Mouse (Mus musculus) adrenal gland, postnatal 14 days (tissue): ENCODE data around the gene Hif1an. TPM values are rescaled to one million over a fixed set of nuclear protein-coding genes. Genes with fewer than 3 reads are reported as not detected.
A peak's percentile ranks its signal among the peaks of the same experiment; 100 is the strongest.

Experiments
- DNase-seq: peaks from one replicate; pipeline ENCODE4 v3.0.0; 2021; ENCODE audit warnings: mixed read lengths
- total RNA-seq: library from RNA; stranded (reverse); gene quantifications from 2 replicates; pipeline ENCODE4 v1.2.3, GENCODE M21; 2021

The Hif1an gene
- total RNA-seq, 1 experiment from 2014 or later = 27.4 TPM

- DNase-seq = no peak
These were observed 1.4 kb downstream of the Hif1an start for GRCm38 (mm10) chr19:44564006-44564405.

DNA sequence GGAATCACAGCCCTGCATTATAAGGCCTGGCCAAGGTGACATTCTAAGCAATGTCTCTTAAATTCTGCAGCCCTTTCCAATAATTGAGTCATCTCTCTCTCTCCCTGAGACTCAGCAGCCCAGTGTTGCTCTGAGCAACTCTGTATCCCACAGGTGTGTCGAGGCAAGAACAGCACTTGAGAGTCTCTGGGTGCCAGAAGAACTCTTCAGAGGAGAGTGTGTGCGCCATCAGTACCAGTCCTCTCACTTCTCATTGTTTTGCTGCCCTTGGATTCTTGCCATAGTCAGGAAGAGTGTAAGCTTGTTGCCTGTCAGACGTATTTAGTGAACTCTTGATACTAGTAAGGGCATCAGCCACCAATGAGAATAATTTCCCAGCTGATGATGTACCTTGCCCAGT is 5.1 kb downstream of the Hif1an start:
- no peak for DNase-seq

- no peak for DNase-seq
These were observed 13.6 kb downstream of the Hif1an start for GRCm38 (mm10) chr19:44576275-44576674.

GRCm38 (mm10) chr19:44578038-44578437 is 15.4 kb downstream of the Hif1an start:
- no peak for DNase-seq

DNA sequence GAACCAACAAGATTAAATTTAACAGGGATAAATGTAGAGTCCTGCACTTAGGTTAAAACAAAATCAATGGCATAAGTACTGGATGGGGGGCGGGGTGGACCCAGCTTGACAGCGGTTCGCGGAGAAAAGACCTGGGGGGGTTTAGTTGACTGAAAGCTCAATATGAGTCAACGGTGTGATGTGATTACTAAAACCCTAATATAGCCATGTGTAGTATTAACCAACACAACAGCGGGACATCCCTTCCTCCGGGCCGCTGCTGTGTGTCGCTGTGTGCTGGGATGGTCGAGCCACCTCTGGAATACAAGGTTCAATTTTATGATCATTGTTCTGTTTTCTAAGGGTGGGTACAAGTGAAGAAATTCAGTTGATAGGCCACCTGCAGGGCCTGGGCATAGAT is 19.5 kb downstream of the Hif1an start:
- DNase-seq = no peak

DNA sequence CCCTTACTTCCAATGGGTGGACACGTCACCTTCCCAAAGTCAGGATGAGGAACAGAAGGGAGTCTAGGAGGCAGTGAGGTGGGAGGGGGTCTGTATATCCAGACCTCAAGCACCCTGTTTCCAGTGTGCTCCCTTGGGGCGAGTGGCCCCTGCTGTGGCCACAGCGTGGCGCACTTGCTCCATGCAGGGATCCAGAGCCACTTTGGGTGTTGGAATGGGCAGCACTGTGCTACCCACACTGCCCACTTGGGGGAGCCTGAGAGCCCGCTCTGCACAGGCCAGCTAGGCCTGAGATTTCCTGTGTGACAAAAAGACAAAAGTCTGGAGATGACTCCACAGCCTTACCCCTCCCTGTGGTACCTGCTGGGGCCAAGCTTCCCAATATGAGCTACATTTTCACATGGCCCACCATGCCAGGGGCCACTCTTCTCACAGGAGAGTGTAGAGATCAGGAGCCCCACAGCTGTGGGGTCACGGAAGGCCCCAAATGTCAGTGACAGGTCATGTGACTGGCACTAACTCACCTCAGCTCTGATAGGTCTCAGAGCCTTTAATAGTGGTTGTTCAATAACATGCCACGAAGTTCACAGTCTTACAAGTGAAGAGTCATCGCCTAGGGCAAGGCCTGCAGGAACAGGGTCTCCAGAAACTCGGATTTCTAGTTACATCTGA is 20.1 kb downstream of the Hif1an start:
- peak; percentile 96 for DNase-seq

DNA sequence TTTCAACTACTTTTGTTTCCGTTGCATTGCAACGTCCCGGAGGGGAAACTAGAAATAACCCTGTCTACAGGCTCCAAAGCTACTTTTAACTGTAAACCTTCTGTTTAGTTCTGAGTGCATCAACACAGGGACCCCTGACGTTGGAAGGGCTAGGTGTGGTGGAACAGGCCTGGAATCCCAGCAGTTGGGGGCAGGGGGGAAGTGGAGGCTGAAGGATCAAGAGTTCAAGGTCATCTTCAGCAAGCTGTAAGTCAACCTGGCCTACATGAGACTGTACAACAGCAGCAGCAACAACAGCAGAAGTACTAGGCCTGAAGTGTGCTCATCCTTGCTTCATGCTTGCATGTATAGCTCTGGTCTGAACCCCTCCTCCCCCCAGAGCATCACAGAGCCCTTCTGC is 25.4 kb downstream of the Hif1an start:
- no peak for DNase-seq

GRCm38 (mm10) chr19:44589591-44590223 is 27.1 kb downstream of the Hif1an start:
- no peak for DNase-seq

DNA sequence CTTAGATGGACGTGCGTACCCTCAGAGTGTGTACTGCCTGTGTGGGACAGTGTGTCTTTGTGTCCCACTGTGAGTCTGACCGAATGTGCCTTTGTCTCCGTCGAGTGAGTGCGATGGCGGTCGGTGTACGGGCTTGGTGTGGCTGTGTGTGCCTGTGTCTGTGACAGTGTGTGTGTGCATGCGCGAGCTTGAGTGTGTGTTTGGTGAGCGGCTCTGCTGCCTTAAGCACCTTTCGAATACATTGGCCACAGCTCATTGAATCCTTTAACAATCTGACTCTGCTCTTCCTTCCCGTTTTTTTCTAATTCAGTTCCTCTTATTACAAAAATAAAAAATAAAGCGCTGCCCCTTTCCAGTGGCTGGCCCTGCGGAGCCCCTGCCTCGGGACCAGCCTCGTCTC is 28.3 kb downstream of the Hif1an start:
- DNase-seq = no peak

DNA sequence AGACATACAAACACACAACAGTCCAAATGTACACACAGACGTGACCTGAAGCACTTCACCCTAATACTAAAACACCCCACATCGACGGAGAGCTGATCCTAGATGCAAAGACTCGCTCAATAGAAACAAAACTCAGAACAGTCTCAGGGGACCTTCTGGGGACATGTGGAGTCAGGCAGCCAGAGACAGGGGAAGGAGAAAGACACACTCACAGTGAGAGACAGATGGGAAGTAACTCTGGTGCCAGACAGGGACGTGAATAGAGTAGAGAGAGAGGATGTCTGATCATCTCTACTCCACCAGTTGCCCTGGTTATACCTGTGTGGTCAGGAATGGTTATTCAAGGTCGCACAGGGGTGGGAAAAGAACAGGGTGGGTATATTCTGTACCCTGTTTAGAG is 29.0 kb downstream of the Hif1an start:
- DNase-seq = no peak

DNA sequence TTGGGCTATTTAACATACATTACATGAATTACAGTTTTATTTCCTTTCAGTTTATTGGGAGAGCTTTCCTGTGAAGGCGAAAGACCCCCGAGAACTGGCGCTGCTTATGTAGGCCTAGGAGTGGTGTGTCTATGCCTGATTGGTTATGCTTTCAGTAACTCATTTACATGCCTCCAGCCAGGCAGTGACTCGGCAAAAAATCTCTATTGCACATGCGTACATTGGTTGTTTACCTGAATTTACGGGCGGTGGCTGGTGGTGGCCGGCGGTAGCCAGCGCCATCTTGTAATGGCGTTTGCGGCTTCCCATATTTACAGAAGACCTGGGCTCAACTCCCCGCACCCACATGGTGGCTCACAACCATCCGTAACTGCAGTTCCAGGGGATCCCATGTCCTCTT is 31.5 kb downstream of the Hif1an start:
- DNase-seq = no peak

GRCm38 (mm10) chr19:44618166-44618565 is 55.5 kb downstream of the Hif1an start:
- DNase-seq = no peak

Other genes with a start within 250 kb of the Hif1an start
- gene Scd4, start 229.8 kb upstream of the Hif1an start, total RNA-seq = 2.2 and 2.9 TPM in 2 replicates
- gene Scd1, start 155.0 kb upstream of the Hif1an start, total RNA-seq = 186 and 262 TPM in 2 replicates
- 0.11 and 0.19 TPM in 2 replicates for gene Wnt8b, start 69.4 kb upstream of the Hif1an start, total RNA-seq
- gene Sec31b, start 17.0 kb upstream of the Hif1an start, total RNA-seq = 3.4 and 5.2 TPM in 2 replicates
- gene Gm20538, start 10.0 kb upstream of the Hif1an start, total RNA-seq = not detected in 2 replicates
- gene Ndufb8, start 7.4 kb upstream of the Hif1an start, total RNA-seq = 943 and 1,009 TPM in 2 replicates
- gene Pax2, start 193.2 kb downstream of the Hif1an start, total RNA-seq = not detected in 2 replicates